Comparison of ENCODE assay signal across 12 mouse cellular contexts in the genomic region with DNA sequence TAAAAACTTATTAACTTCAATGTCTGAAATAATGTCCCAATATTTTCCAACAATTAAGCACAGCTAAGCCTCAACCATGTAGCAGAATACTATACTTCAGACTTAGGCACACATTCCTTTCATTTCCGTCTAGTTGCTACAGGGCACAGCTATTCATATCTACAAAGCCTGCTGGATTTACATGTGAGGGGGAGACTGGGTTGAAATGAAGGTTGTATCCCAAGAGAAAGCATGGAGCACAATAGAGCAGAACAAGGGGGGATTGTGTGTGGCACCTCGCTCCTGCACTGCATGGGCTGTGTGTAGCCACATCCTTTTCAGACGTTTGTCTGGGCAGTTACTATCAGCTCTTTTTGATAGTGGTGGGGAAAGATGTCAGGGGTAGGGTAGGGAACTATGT.
DNase-seq lines count a peak whose midpoint lies in the region; ATAC-seq and TF ChIP-seq lines count a peak whose summit lies in the region.
"Had no signal": no experiment of that assay in that cellular context is flagged by ENCODE, and none has a peak within 500 bp of the region (broad histone marks: within the 10 kb centered on the region; RNA-seq: fewer than 3 reads in every experiment).

No protein-coding gene starts in this region.

- intact Hi-C loops in left cerebral cortex, postnatal 14 days (cut with DNase I) = no loop called here

- H3K4me1 ChIP-seq in heart, embryonic 16.5 days (ENCODE audit: control insufficient read depth, insufficient read depth, low read length) = peaks cover 8% of the 10 kb centered on the region; the same call in 1 of the 2 replicates
- no peaks in the 10 kb centered on the region; the same call in 1 of the 2 replicates for H3K4me1 ChIP-seq in heart, postnatal 0 days (ENCODE audit: control insufficient read depth, insufficient read depth)
- 0 out of 2 replicates have a peak, but pooled peaks cover 3% of the 10 kb centered on the region for H3K4me1 ChIP-seq in kidney, embryonic 15.5 days
- peaks cover 5% of the 10 kb centered on the region; the same call in 1 of the 2 replicates for H3K4me1 ChIP-seq in neural tube, embryonic 12.5 days
- H3K4me1 ChIP-seq in lung, adult 2 months (ENCODE audit: control insufficient read depth, insufficient read depth, low read length) = no peaks in the 10 kb centered on the region

- H3K9ac ChIP-seq in heart, embryonic 16.5 days (ENCODE audit: low read length) = no peak overlapping the region
- H3K9ac ChIP-seq in heart, postnatal 0 days (replicated peaks; ENCODE audit: low read depth, low read length) = no peak overlapping the region
- no peak overlapping the region for H3K9ac ChIP-seq in kidney, embryonic 15.5 days
- no peak overlapping the region for H3K9ac ChIP-seq in neural tube, embryonic 12.5 days

- no peak for DNase-seq in heart, adult 9 months (ENCODE audit: low spot score in 2 of 2)
- peak; percentile 52 for DNase-seq in heart, postnatal 0 days (ENCODE audit: low spot score)
- DNase-seq in lung, postnatal 25 days (ENCODE audit: low spot score) = no peak
- no peak for DNase-seq in left cerebral cortex, postnatal 14 days (ENCODE audit: low spot score in 2 of 2)
- DNase-seq in lung, adult 2 months = no peak
- DNase-seq: cerebellum, postnatal 10 days; thymus, adult 18-20 months had no signal

- peak overlapping the region; percentile 86 for H3K27ac ChIP-seq in heart, embryonic 16.5 days (ENCODE audit: low read length)
- peak overlapping the region; percentile 81 for H3K27ac ChIP-seq in heart, postnatal 0 days (ENCODE audit: low read depth)
- peak overlapping the region; percentile 68 for H3K27ac ChIP-seq in kidney, embryonic 15.5 days
- no peak overlapping the region for H3K27ac ChIP-seq in neural tube, embryonic 12.5 days

- peak overlapping the region; percentile 17; the same call in 1 of the 2 replicates for H3K4me3 ChIP-seq in heart, embryonic 16.5 days (ENCODE audit: low read length)
- 0 out of 2 replicates have a peak overlapping the region, but pooled peaks have one; percentile 10 for H3K4me3 ChIP-seq in heart, postnatal 0 days (ENCODE audit: low read depth, low read length)
- H3K4me3 ChIP-seq in kidney, embryonic 15.5 days (replicated peaks) = no peak overlapping the region
- no peak overlapping the region for H3K4me3 ChIP-seq in neural tube, embryonic 12.5 days
- H3K4me3 ChIP-seq in lung, adult 2 months (replicated peaks; ENCODE audit: extremely low read depth, low read depth, low read length) = no peak overlapping the region

- H3K27me3 ChIP-seq in heart, embryonic 16.5 days (ENCODE audit: control insufficient read depth, insufficient read depth, low read length) = no peaks in the 10 kb centered on the region
- H3K27me3 ChIP-seq in heart, postnatal 0 days (ENCODE audit: control insufficient read depth, insufficient read depth, low read length) = no peaks in the 10 kb centered on the region
- H3K27me3 ChIP-seq in kidney, embryonic 15.5 days = no peaks in the 10 kb centered on the region
- H3K27me3 ChIP-seq in neural tube, embryonic 12.5 days (replicated peaks) = no peaks in the 10 kb centered on the region
- H3K27me3 ChIP-seq: CH12.LX had no signal

- peak overlapping the region; percentile 47 for H3K4me2 ChIP-seq in heart, embryonic 16.5 days (ENCODE audit: low read depth, low read length)
- H3K4me2 ChIP-seq in heart, postnatal 0 days (ENCODE audit: low read depth, low read length) = peak overlapping the region; percentile 44; the same call in 1 of the 2 replicates
- peak overlapping the region; percentile 14; the same call in 1 of the 2 replicates for H3K4me2 ChIP-seq in kidney, embryonic 15.5 days
- no peak overlapping the region for H3K4me2 ChIP-seq in neural tube, embryonic 12.5 days (replicated peaks)

- TF ChIP-seq POLR2A in lung, adult 2 months (IDR thresholded peaks at IDR 0.05; ENCODE audit: borderline replicate concordance, extremely low read depth, low read depth, low read length) = no peak

- WGBS in heart, embryonic 16.5 days = 15% methylated on average over 3 of the region's 3 CpGs
- WGBS in heart, postnatal 0 days = 8% methylated on average over 3 of the region's 3 CpGs
- WGBS in kidney, embryonic 15.5 days = 44% methylated on average over 3 of the region's 3 CpGs
- whole genome bisulfite sequencing in neural tube, embryonic 12.5 days = 12% methylated on average over 3 of the region's 3 CpGs
- 40% methylated on average over 3 of the region's 3 CpGs for WGBS in lung, adult 2 months

- TF ChIP-seq CTCF in heart, postnatal 0 days (IDR thresholded peaks at IDR 0.05; ENCODE audit: low read depth) = no peak
- no peak for TF ChIP-seq CTCF in lung, adult 2 months (IDR thresholded peaks at IDR 0.05; ENCODE audit: insufficient read depth, low read length)

- no peaks in the 10 kb centered on the region for H3K36me3 ChIP-seq in heart, embryonic 16.5 days (ENCODE audit: control insufficient read depth, insufficient read depth)
- no peaks in the 10 kb centered on the region for H3K36me3 ChIP-seq in heart, postnatal 0 days (replicated peaks; ENCODE audit: control insufficient read depth, insufficient read depth, low read length)
- no peaks in the 10 kb centered on the region for H3K36me3 ChIP-seq in kidney, embryonic 15.5 days
- H3K36me3 ChIP-seq in neural tube, embryonic 12.5 days = no peaks in the 10 kb centered on the region

- H3K9me3 ChIP-seq in heart, embryonic 16.5 days (replicated peaks; ENCODE audit: control insufficient read depth, low read length) = no peaks in the 10 kb centered on the region
- no peaks in the 10 kb centered on the region for H3K9me3 ChIP-seq in heart, postnatal 0 days (replicated peaks; ENCODE audit: control insufficient read depth, low read length)
- no peaks in the 10 kb centered on the region for H3K9me3 ChIP-seq in kidney, embryonic 15.5 days (replicated peaks)
- H3K9me3 ChIP-seq in neural tube, embryonic 12.5 days = no peaks in the 10 kb centered on the region

- peak; percentile 70 for ATAC-seq in heart, embryonic 16.5 days (replicated peaks; ENCODE audit: extremely low read depth, insufficient read depth, low FRiP score)
- ATAC-seq in heart, postnatal 0 days (ENCODE audit: insufficient read depth, low read depth) = peak; percentile 66
- peak; percentile 84 for ATAC-seq in kidney, embryonic 15.5 days (replicated peaks; ENCODE audit: low FRiP score)
- peak; percentile 86 for ATAC-seq in neural tube, embryonic 12.5 days (ENCODE audit: low FRiP score, low read depth)
- ATAC-seq: intestine, postnatal 0 days had no signal

- no peak for TF ChIP-seq EP300 in heart, postnatal 0 days (IDR thresholded peaks at IDR 0.05; ENCODE audit: low read depth)

Comparison
In these comparisons a context has a peak if more than half of its experiments do, and no peak if none do; other contexts are left out.
1. H3K4me3 ChIP-seq: peak in heart, embryonic 16.5 days (single experiment) and heart, postnatal 0 days (single experiment); none in kidney, embryonic 15.5 days (single experiment), neural tube, embryonic 12.5 days (single experiment) and lung, adult 2 months (single experiment).
2. Peak in every context shown above with its lines, with median percentiles within 50 percentile points of each other: ATAC-seq.